In the genomic region with DNA sequence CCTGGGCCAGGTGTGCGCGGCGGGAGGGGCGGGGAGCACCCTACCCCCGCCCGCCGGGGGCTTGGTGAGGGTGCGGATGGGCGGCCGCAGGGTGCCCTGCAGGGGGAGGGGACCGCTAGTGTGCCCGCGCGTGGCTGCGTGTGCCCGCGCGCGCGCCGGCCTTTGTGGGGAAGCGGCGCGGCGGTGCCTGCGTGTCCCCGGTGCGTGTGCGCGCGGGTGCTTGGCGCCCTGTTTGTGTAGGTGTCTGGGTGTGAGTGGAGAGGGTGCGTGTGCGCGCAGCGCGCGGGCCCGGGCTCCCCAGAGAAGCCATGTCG, we compare ENCODE assay signal across 8 mouse cellular contexts. TPM values are rescaled to one million over a fixed set of nuclear protein-coding genes. Genes with fewer than 3 reads are reported as not detected.
DNase-seq lines count a peak whose midpoint lies in the region; ATAC-seq and TF ChIP-seq lines count a peak whose summit lies in the region.

No protein-coding gene starts in this region.

- H3K4me2 ChIP-seq in kidney, embryonic 16.5 days (replicated peaks; ENCODE audit: low read depth, low read length): peak overlapping the region; percentile 96
- H3K4me2 ChIP-seq in forebrain, embryonic 15.5 days (replicated peaks): peak overlapping the region; percentile 64

- peak overlapping the region; percentile 94 for H3K4me3 ChIP-seq in kidney, embryonic 16.5 days (ENCODE audit: low read length)
- peak overlapping the region; percentile 99 for H3K4me3 ChIP-seq in forebrain, embryonic 15.5 days

- no peaks in the 10 kb centered on the region for H3K9me3 ChIP-seq in kidney, embryonic 16.5 days (ENCODE audit: low read length)
- no peaks in the 10 kb centered on the region for H3K9me3 ChIP-seq in forebrain, embryonic 15.5 days

- ATAC-seq in kidney, embryonic 16.5 days (ENCODE audit: low FRiP score, low TSS enrichment): no peak
- no peak for ATAC-seq in forebrain, embryonic 15.5 days (replicated peaks)
- ATAC-seq in erythroid progenitor cell, adult 5-6 weeks (replicated peaks; ENCODE audit: low FRiP score, poor library complexity, severe bottlenecking): no peak

- no peak for TF ChIP-seq CTCF in brain, embryonic 14.5 days (IDR thresholded peaks at IDR 0.05; ENCODE audit: borderline replicate concordance, extremely low read depth, insufficient read depth, insufficient read length)

- TF ChIP-seq POLR2A in brain, embryonic 14.5 days (IDR thresholded peaks at IDR 0.05; ENCODE audit: borderline replicate concordance, extremely low read depth, insufficient read depth, insufficient read length, poor library complexity, severe bottlenecking): peak; percentile 11; the same call in 1 of the 2 replicates

- DNase-seq in kidney, adult 8-10 months: no peak
- DNase-seq in brain, embryonic 14.5 days (ENCODE audit: low read depth): peak; percentile 89
- DNase-seq in left cerebral cortex, postnatal 25 days (ENCODE audit: low spot score in 2 of 2): peak; percentile 74 to 87
- peak; percentile 44 for DNase-seq in neural tube, embryonic 10.5 days (ENCODE audit: extremely low spot score, low spot score)
- DNase-seq in urinary bladder, postnatal 4 days (ENCODE audit: low spot score in 2 of 2): no peak

- no peaks in the 10 kb centered on the region for H3K27me3 ChIP-seq in kidney, embryonic 16.5 days (ENCODE audit: insufficient read depth, low read length)
- no peaks in the 10 kb centered on the region for H3K27me3 ChIP-seq in forebrain, embryonic 15.5 days

- H3K36me3 ChIP-seq in kidney, embryonic 16.5 days (ENCODE audit: insufficient read depth, low read length): peaks cover 5% of the 10 kb centered on the region; the same call in 1 of the 2 replicates
- H3K36me3 ChIP-seq in forebrain, embryonic 15.5 days: no peaks in the 10 kb centered on the region

- peak overlapping the region; percentile 97 for H3K27ac ChIP-seq in kidney, embryonic 16.5 days (ENCODE audit: low read length)
- H3K27ac ChIP-seq in forebrain, embryonic 15.5 days (replicated peaks): peak overlapping the region; percentile 100

- intact Hi-C loops in left cerebral cortex, postnatal 25 days (cut with DNase I): no loop called here

- peak overlapping the region; percentile 93 for H3K9ac ChIP-seq in kidney, embryonic 16.5 days (replicated peaks; ENCODE audit: low read length)
- H3K9ac ChIP-seq in forebrain, embryonic 15.5 days (replicated peaks): peak overlapping the region; percentile 99

- WGBS in kidney, embryonic 16.5 days: under 1% methylated on average over 27 of the region's 40 CpGs
- 0% methylated on average over 39 of the region's 40 CpGs for WGBS in forebrain, embryonic 15.5 days

- H3K4me1 ChIP-seq in kidney, embryonic 16.5 days (ENCODE audit: insufficient read depth, low read length): peaks cover 46% of the 10 kb centered on the region
- H3K4me1 ChIP-seq in forebrain, embryonic 15.5 days: peaks cover 57% of the 10 kb centered on the region

RNA-seq across cellular contexts. Expression of gene Adgrl1, which starts 1.0 kb away (rescaled TPM):
- 17.8 and 19.6 TPM in 2 replicates for polyA plus RNA-seq in kidney, embryonic 16.5 days (2015; fragmentation: Nextera tagmentation; extraction: Ambion mirVana)
- 237 and 327 TPM in 2 replicates for polyA plus RNA-seq in brain, embryonic 14.5 days (2012; rRNA removed)
- 56.2 and 57.0 TPM in 2 replicates for polyA plus RNA-seq in forebrain, embryonic 15.5 days (2015; fragmentation: Nextera tagmentation; extraction: Ambion mirVana)
- total RNA-seq in left cerebral cortex, postnatal 25 days (2021): 100 to 1,000 TPM; 415 to 434 TPM
- 0.84 and 7.6 TPM in 2 replicates for total RNA-seq in erythroid progenitor cell, adult 5-6 weeks (2015; ENCODE audit: low replicate concordance)
- 0.26 and 0.30 TPM in 2 replicates for total RNA-seq in erythroid progenitor cell, adult 5-6 weeks (2017; ENCODE audit: low replicate concordance)

RNA-seq across cellular contexts. Expression of gene Gm10644, which starts 54.1 kb away (rescaled TPM):
- 0.85 and 1.0 TPM in 2 replicates for polyA plus RNA-seq in kidney, embryonic 16.5 days (2015; fragmentation: Nextera tagmentation; extraction: Ambion mirVana)
- polyA plus RNA-seq in brain, embryonic 14.5 days (2012; rRNA removed): 0.62 and 0.77 TPM in 2 replicates
- polyA plus RNA-seq in forebrain, embryonic 15.5 days (2015; fragmentation: Nextera tagmentation; extraction: Ambion mirVana): 0.74 and 0.95 TPM in 2 replicates
- total RNA-seq in left cerebral cortex, postnatal 25 days (2021): under 1 TPM; 0.32 to 0.41 TPM
- total RNA-seq in erythroid progenitor cell, adult 5-6 weeks (2015; ENCODE audit: low replicate concordance): not detected in 2 replicates
- 1.0 TPM in 1 of 2 replicates, not detected in the other for total RNA-seq in erythroid progenitor cell, adult 5-6 weeks (2017; ENCODE audit: low replicate concordance)

RNA-seq across cellular contexts. Expression of gene Asf1b, which starts 54.4 kb away (rescaled TPM):
- 58.2 and 65.1 TPM in 2 replicates for polyA plus RNA-seq in kidney, embryonic 16.5 days (2015; fragmentation: Nextera tagmentation; extraction: Ambion mirVana)
- 20.3 and 31.9 TPM in 2 replicates for polyA plus RNA-seq in brain, embryonic 14.5 days (2012; rRNA removed)
- 20.7 and 22.2 TPM in 2 replicates for polyA plus RNA-seq in forebrain, embryonic 15.5 days (2015; fragmentation: Nextera tagmentation; extraction: Ambion mirVana)
- total RNA-seq in left cerebral cortex, postnatal 25 days (2021): under 1 TPM; 0.60 to 0.73 TPM
- total RNA-seq in erythroid progenitor cell, adult 5-6 weeks (2015; ENCODE audit: low replicate concordance): 188 and 195 TPM in 2 replicates
- 120 and 123 TPM in 2 replicates for total RNA-seq in erythroid progenitor cell, adult 5-6 weeks (2017; ENCODE audit: low replicate concordance)

Comparison
In these comparisons a context has a peak if more than half of its experiments do, and no peak if none do; other contexts are left out.
1. DNase-seq: peak in brain, embryonic 14.5 days (single experiment), left cerebral cortex, postnatal 25 days (2 of 2) and neural tube, embryonic 10.5 days (single experiment); none in kidney, adult 8-10 months (0 of 2) and urinary bladder, postnatal 4 days (0 of 2).